Mouse (Mus musculus): ENCODE data around the gene Steap1.

- TF ChIP-seq ZNF384 (IDR thresholded peaks at IDR 0.05; ENCODE audit: low read depth, low read length) (no peak), HCFC1 (IDR thresholded peaks at IDR 0.05; ENCODE audit: borderline replicate concordance, insufficient read depth, low read length) (no peak), ZC3H11A (IDR thresholded peaks at IDR 0.05; ENCODE audit: borderline replicate concordance, low read depth, low read length) (no peak), CHD2 (IDR thresholded peaks at IDR 0.05; ENCODE audit: low read depth, low read length) (no peak)
These were observed 56.9 kb downstream of the Steap1 start for GRCm38 (mm10) chr5:5692167-5692738.

Data from ES-E14 (cell line).